Mouse (Mus musculus): ENCODE results near the gene Nxph4. TPM values are rescaled to one million over a fixed set of nuclear protein-coding genes. Genes with fewer than 3 reads are reported as not detected.

Gene Nxph4
- polyA plus RNA-seq, 1 experiment from 2014 or later: 60.0 TPM

DNA sequence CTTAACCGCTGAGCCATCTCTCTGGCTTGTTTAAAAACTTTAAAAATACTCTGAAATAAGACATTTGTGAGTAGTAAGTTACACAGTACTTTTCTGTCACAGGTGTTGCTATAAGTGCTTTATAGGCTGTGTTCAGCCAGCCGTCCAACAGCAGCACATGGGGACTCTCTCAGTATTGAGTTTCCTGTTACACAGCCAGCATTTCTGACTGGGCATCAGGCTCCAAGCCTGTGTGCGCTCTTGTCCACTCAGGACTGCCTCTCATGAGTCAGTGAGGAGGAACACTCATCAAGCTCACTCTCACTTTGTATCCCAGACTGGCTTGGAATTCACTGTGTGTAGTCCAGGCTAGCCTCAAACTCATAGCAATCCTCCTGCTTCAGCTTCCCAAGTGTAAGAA lies 38.2 kb downstream of the Nxph4 start:
- H3K9ac ChIP-seq: no peak overlapping the region
- no peaks in the 10 kb centered on the region for H3K27me3 ChIP-seq
- 97% methylated on average over 3 of the region's 3 CpGs for WGBS
- H3K4me3 ChIP-seq (replicated peaks): no peak overlapping the region
- H3K27ac ChIP-seq: no peak overlapping the region
- peaks cover 84% of the 10 kb centered on the region for H3K36me3 ChIP-seq (replicated peaks)
- H3K4me1 ChIP-seq: no peaks in the 10 kb centered on the region
- no peak for ATAC-seq (ENCODE audit: low FRiP score)
- H3K4me2 ChIP-seq: no peak overlapping the region
- H3K9me3 ChIP-seq: no peaks in the 10 kb centered on the region

GRCm38 (mm10) chr10:127492118-127492517 lies 42.2 kb downstream of the Nxph4 start:
- H3K4me2 ChIP-seq: no peak overlapping the region
- H3K36me3 ChIP-seq (replicated peaks): peaks cover 85% of the 10 kb centered on the region
- H3K4me3 ChIP-seq (replicated peaks): no peak overlapping the region
- no peaks in the 10 kb centered on the region for H3K27me3 ChIP-seq
- 87% methylated on average over 3 of the region's 3 CpGs for WGBS
- H3K4me1 ChIP-seq: no peaks in the 10 kb centered on the region
- H3K27ac ChIP-seq: no peak overlapping the region
- no peak overlapping the region for H3K9ac ChIP-seq
- H3K9me3 ChIP-seq: no peaks in the 10 kb centered on the region
- ATAC-seq (ENCODE audit: low FRiP score): no peak

DNA sequence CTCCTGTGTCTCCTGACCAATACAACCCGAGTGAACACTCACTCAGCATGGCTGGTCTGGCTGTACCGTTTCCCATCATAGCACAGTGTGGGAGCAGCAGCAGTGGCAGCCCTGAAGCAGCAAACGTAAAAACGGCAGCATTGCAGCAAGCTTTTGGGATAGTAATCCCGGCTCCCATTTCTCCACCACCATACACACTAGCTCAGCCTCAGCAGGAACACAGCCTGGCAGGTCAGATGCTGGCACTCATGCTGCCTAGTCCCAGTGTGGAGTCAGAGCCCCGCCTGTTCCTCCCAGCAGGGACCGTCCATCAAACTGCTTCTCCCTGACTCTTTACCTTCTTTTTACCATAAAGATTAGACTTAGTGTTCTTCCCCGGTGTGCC lies 43.2 kb downstream of the Nxph4 start:
- Histone ChIP-seq H3K4me2 (no peak overlapping the region), H3K36me3 (replicated peaks) (peaks cover 78% of the 10 kb centered on the region), H3K4me1 (no peaks in the 10 kb centered on the region), H3K9ac (no peak overlapping the region), H3K4me3 (replicated peaks) (no peak overlapping the region), H3K27me3 (no peaks in the 10 kb centered on the region), H3K27ac (peak overlapping the region; percentile 50; the same call in 1 of the 2 replicates), H3K9me3 (no peaks in the 10 kb centered on the region)
- ATAC-seq (ENCODE audit: low FRiP score): no peak
- 82% methylated on average over 8 of the region's 8 CpGs for WGBS

DNA sequence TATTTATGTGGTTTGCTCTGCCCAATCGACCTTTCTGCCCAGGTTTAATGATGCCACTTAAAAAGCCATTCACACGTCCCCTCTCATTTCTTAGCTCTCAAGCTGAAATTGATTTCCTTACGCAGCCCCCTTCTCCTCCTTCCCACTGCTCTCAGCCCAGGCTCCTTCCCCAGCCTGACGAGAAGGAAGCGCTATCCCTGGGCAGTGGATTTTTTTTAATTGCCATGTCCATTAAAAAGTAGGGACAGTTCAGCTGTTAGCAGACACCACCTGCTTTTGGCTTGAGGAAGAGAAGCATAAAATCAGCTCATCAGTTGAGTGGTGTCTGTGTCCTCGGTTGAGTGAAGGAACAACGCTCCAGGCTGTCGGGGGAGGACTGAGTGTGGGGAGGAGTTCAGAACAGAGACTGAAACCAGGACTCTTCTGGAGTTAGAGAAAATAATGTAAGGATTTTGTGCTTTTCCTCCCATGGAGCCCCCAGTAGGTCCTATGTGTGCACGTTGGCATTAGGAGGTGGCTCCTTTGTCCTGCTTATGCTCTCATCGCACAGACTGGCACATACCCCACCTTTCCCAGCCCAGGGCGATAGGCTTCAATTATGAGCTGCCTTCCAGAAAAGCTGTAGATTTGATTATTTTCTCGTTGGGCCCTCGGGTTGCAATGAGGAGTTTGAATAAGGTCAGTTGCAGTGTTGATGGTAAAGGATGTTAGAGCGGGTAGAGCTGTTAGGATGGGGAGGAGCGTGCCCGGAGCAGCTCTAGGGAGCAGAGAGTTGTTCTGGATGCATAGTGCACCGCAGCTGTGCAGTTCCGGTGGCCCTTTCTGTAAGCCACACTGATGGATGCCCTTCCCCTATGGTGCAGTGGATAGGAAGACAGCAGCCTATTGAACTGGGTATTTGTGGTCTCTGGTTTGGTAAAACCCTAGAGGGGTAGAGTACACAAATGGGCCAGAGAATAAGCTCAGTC lies 43.9 kb downstream of the Nxph4 start:
- no peak for ATAC-seq (ENCODE audit: low FRiP score)
- Histone ChIP-seq H3K9me3 (no peaks in the 10 kb centered on the region), H3K4me3 (replicated peaks) (no peak overlapping the region), H3K4me2 (no peak overlapping the region), H3K27me3 (no peaks in the 10 kb centered on the region), H3K9ac (no peak overlapping the region), H3K27ac (peak overlapping the region; percentile 50; the same call in 1 of the 2 replicates), H3K4me1 (no peaks in the 10 kb centered on the region), H3K36me3 (replicated peaks) (peaks cover 76% of the 10 kb centered on the region)
- 84% methylated on average over 18 of the region's 18 CpGs for WGBS

GRCm38 (mm10) chr10:127488856-127489255 lies 45.5 kb downstream of the Nxph4 start:
- WGBS: 88% methylated on average over 7 of the region's 7 CpGs
- no peaks in the 10 kb centered on the region for H3K9me3 ChIP-seq
- no peak overlapping the region for H3K27ac ChIP-seq
- H3K27me3 ChIP-seq: no peaks in the 10 kb centered on the region
- no peak overlapping the region for H3K4me2 ChIP-seq
- H3K4me1 ChIP-seq: no peaks in the 10 kb centered on the region
- H3K9ac ChIP-seq: no peak overlapping the region
- no peak for ATAC-seq (ENCODE audit: low FRiP score)
- no peak overlapping the region for H3K4me3 ChIP-seq (replicated peaks)
- peaks cover 78% of the 10 kb centered on the region for H3K36me3 ChIP-seq (replicated peaks)

GRCm38 (mm10) chr10:127485235-127485634 lies 49.1 kb downstream of the Nxph4 start:
- H3K4me3 ChIP-seq (replicated peaks): no peak overlapping the region
- WGBS: 91% methylated on average over 10 of the region's 10 CpGs
- H3K36me3 ChIP-seq (replicated peaks): peaks cover 65% of the 10 kb centered on the region

DNA sequence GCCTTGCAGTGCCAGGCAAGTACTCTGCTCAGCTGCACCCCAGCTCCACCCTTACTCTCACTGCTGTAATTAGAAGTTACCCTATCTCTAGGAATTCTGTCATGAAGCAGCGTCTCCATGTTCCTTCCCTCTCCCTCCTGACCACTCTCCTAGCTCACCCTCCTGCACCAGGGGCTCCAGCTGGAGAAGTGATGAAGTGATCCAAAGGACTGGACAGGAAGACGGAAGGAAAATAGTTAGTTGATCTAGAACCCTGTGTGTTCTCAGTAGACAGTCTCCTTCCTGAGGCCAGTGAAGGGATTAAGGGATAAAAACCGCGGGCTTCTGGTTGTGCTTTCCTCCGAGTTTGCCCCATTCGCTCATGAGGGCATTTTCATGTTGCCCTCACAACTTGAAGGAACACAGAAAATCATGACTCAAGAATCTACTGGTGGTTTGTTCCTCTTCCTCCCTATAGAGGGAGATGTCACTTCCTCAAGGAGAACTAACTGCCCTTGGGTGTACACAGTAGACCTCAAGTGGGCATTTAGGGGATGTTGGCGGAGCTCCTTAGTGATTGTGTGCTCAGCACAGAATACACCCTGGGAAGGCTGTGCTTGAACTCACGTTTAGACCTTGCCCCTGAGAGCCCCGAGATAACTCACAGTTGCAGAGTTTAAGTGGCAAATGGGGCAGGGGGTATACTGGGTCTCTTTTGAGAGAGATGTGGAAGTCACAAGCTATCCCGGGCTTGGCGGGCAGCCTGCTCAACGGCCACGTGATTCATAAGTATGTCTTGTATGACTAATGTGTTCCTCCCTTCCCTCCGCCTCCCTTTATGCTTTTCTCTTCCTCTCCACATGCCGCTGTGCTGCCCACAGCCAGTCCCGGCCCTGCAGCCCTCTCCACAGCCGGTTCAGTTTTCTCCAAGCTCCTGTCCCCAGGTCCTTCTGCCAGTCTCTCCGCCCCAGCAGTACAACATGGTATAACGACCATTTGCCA lies 53.2 kb downstream of the Nxph4 start:
- Histone ChIP-seq H3K36me3 (replicated peaks) (peaks cover 55% of the 10 kb centered on the region), H3K27ac (no peak overlapping the region), H3K4me1 (no peaks in the 10 kb centered on the region), H3K4me2 (no peak overlapping the region), H3K9ac (no peak overlapping the region), H3K9me3 (no peaks in the 10 kb centered on the region), H3K4me3 (replicated peaks) (no peak overlapping the region), H3K27me3 (no peaks in the 10 kb centered on the region)
- no peak for ATAC-seq (ENCODE audit: low FRiP score)
- WGBS: 86% methylated on average over 18 of the region's 19 CpGs

More at GRCm38 (mm10) chr10:127485235-127485634, 49.1 kb downstream of the Nxph4 start:
- no peak overlapping the region for H3K4me2 ChIP-seq
- no peaks in the 10 kb centered on the region for H3K27me3 ChIP-seq
- no peak for ATAC-seq (ENCODE audit: low FRiP score)
- no peaks in the 10 kb centered on the region for H3K4me1 ChIP-seq
- H3K9me3 ChIP-seq: no peaks in the 10 kb centered on the region
- no peak overlapping the region for H3K9ac ChIP-seq
- H3K27ac ChIP-seq: no peak overlapping the region

GRCm38 (mm10) chr10:127479131-127479530 lies 55.2 kb downstream of the Nxph4 start:
- no peak overlapping the region for H3K4me2 ChIP-seq
- H3K36me3 ChIP-seq (replicated peaks): peaks cover 46% of the 10 kb centered on the region
- no peak overlapping the region for H3K9ac ChIP-seq
- H3K9me3 ChIP-seq: no peaks in the 10 kb centered on the region
- no peak overlapping the region for H3K4me3 ChIP-seq (replicated peaks)
- WGBS: 94% methylated on average over 4 of the region's 4 CpGs
- H3K27ac ChIP-seq: no peak overlapping the region
- no peaks in the 10 kb centered on the region for H3K4me1 ChIP-seq
- no peaks in the 10 kb centered on the region for H3K27me3 ChIP-seq
- no peak for ATAC-seq (ENCODE audit: low FRiP score)

DNA sequence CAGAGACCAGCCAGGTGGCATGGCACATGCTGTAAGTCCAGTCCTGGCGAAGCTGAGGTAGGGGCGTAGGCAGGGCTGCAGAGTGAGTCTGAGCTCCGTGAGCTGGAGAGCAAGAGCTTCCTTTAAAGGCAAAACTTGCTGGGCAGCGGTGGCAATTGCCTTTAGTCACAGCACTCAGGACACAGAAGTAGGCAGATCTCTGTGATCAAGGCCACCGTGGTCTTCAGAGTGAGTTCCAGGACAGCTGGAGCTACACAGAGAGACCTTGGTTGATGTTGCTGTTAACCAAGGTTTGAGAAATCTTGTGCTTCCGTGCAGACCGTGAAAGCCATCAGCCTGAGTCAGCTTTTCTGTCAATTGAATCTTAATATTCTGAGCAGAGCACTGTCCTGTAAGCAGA lies 57.1 kb downstream of the Nxph4 start:
- no peaks in the 10 kb centered on the region for H3K9me3 ChIP-seq
- no peak overlapping the region for H3K9ac ChIP-seq
- WGBS: 93% methylated on average over 7 of the region's 7 CpGs
- no peak overlapping the region for H3K27ac ChIP-seq
- ATAC-seq (ENCODE audit: low FRiP score): no peak
- H3K36me3 ChIP-seq (replicated peaks): peaks cover 45% of the 10 kb centered on the region
- no peak overlapping the region for H3K4me2 ChIP-seq
- no peaks in the 10 kb centered on the region for H3K27me3 ChIP-seq
- no peak overlapping the region for H3K4me3 ChIP-seq (replicated peaks)
- no peaks in the 10 kb centered on the region for H3K4me1 ChIP-seq

GRCm38 (mm10) chr10:127476541-127476940 lies 57.8 kb downstream of the Nxph4 start:
- Histone ChIP-seq H3K9me3 (no peaks in the 10 kb centered on the region), H3K36me3 (replicated peaks) (peaks cover 46% of the 10 kb centered on the region), H3K27ac (no peak overlapping the region), H3K4me3 (replicated peaks) (no peak overlapping the region), H3K4me1 (no peaks in the 10 kb centered on the region), H3K4me2 (no peak overlapping the region), H3K27me3 (no peaks in the 10 kb centered on the region), H3K9ac (no peak overlapping the region)
- ATAC-seq (ENCODE audit: low FRiP score): no peak
- WGBS: 90% methylated on average over 3 of the region's 3 CpGs
